Mouse (Mus musculus): ENCODE data around the gene Crp. TPM values are rescaled to one million over a fixed set of nuclear protein-coding genes. Genes with fewer than 3 reads are reported as not detected.

Crp gene
- polyA plus RNA-seq, 1 experiment: not detected

- TF ChIP-seq CTCF (IDR thresholded peaks at IDR 0.05; ENCODE audit: borderline replicate concordance, insufficient read depth, low read length) (no peak), POLR2A (IDR thresholded peaks at IDR 0.05; ENCODE audit: low read depth, low read length) (no peak)
- Histone ChIP-seq H3K27ac (ENCODE audit: insufficient read depth, low read length) (no peak overlapping the region), H3K4me3 (ENCODE audit: insufficient read depth, low read length) (no peak overlapping the region), H3K4me1 (ENCODE audit: control insufficient read depth, insufficient read depth, low read length) (no peaks in the 10 kb centered on the region)
Measured at GRCm38 (mm10) chr1:172847044-172847761, 149.3 kb downstream of the Crp start.

GRCm38 (mm10) chr1:172848171-172848570 lies 150.3 kb downstream of the Crp start:
- TF ChIP-seq CTCF (IDR thresholded peaks at IDR 0.05; ENCODE audit: borderline replicate concordance, insufficient read depth, low read length) (no peak), POLR2A (IDR thresholded peaks at IDR 0.05; ENCODE audit: low read depth, low read length) (no peak)
- no peak overlapping the region for H3K4me3 ChIP-seq (ENCODE audit: insufficient read depth, low read length)
- no peak overlapping the region for H3K27ac ChIP-seq (ENCODE audit: insufficient read depth, low read length)
- H3K4me1 ChIP-seq (ENCODE audit: control insufficient read depth, insufficient read depth, low read length): no peaks in the 10 kb centered on the region

GRCm38 (mm10) chr1:172875265-172875664 lies 177.4 kb downstream of the Crp start:
- H3K27ac ChIP-seq (ENCODE audit: insufficient read depth, low read length): no peak overlapping the region
- TF ChIP-seq CTCF (IDR thresholded peaks at IDR 0.05; ENCODE audit: borderline replicate concordance, insufficient read depth, low read length) (no peak), POLR2A (IDR thresholded peaks at IDR 0.05; ENCODE audit: low read depth, low read length) (no peak)
- no peaks in the 10 kb centered on the region for H3K4me1 ChIP-seq (ENCODE audit: control insufficient read depth, insufficient read depth, low read length)
- no peak overlapping the region for H3K4me3 ChIP-seq (ENCODE audit: insufficient read depth, low read length)

- Histone ChIP-seq H3K4me3 (ENCODE audit: insufficient read depth, low read length) (no peak overlapping the region), H3K27ac (ENCODE audit: insufficient read depth, low read length) (no peak overlapping the region), H3K4me1 (ENCODE audit: control insufficient read depth, insufficient read depth, low read length) (no peaks in the 10 kb centered on the region)
- TF ChIP-seq CTCF (IDR thresholded peaks at IDR 0.05; ENCODE audit: borderline replicate concordance, insufficient read depth, low read length) (no peak), POLR2A (IDR thresholded peaks at IDR 0.05; ENCODE audit: low read depth, low read length) (no peak)
Measured at GRCm38 (mm10) chr1:172876675-172877074, 178.8 kb downstream of the Crp start.

Other genes with a start within 250 kb of the Crp start
- gene Slamf9, start 222.7 kb upstream of the Crp start, polyA plus RNA-seq (2011; ENCODE audit: insufficient read length, low read depth, missing spikeins): 0.63 and 2.5 TPM in 2 replicates
- 5.4 and 6.4 TPM in 2 replicates for gene Igsf9, start 216.3 kb upstream of the Crp start, polyA plus RNA-seq (2011; ENCODE audit: insufficient read length, low read depth, missing spikeins)
- gene Tagln2, start 198.0 kb upstream of the Crp start, polyA plus RNA-seq (2011; ENCODE audit: insufficient read length, low read depth, missing spikeins): 468 and 642 TPM in 2 replicates
- 0.85 and 2.9 TPM in 2 replicates for gene Cfap45, start 177.3 kb upstream of the Crp start, polyA plus RNA-seq (2011; ENCODE audit: insufficient read length, low read depth, missing spikeins)
- gene Vsig8, start 142.1 kb upstream of the Crp start, polyA plus RNA-seq (2011; ENCODE audit: insufficient read length, low read depth, missing spikeins): not detected in 2 replicates
- gene Slamf8, start 107.5 kb upstream of the Crp start, polyA plus RNA-seq (2011; ENCODE audit: insufficient read length, low read depth, missing spikeins): not detected in 2 replicates
- gene Fcrl6, start 95.5 kb upstream of the Crp start, polyA plus RNA-seq (2011; ENCODE audit: insufficient read length, low read depth, missing spikeins): not detected in 2 replicates
- 4.9 and 10.4 TPM in 2 replicates for gene Dusp23, start 65.1 kb upstream of the Crp start, polyA plus RNA-seq (2011; ENCODE audit: insufficient read length, low read depth, missing spikeins)
- not detected in 2 replicates for gene Apcs, start 197.0 kb downstream of the Crp start, polyA plus RNA-seq (2011; ENCODE audit: insufficient read length, low read depth, missing spikeins)

Data from embryonic fibroblast, embryonic 13.5 days (primary cell).